Mouse (Mus musculus) mesoderm, embryonic 11.5 days (tissue): ENCODE results near the gene Tbl3.
A peak's percentile ranks its signal among the peaks of the same experiment; 100 is the strongest.
"Not testable (repeated sequence)": the region's sequence is repeated elsewhere in the genome, so short reads cannot be mapped to it uniquely, and the experiment has no call there.

Experiments
- DNase-seq: peaks from one replicate; pipeline ENCODE4 v3.0.0-alpha.2; 2012; ENCODE audit warnings: low read depth, low spot score

The Tbl3 gene

DNA sequence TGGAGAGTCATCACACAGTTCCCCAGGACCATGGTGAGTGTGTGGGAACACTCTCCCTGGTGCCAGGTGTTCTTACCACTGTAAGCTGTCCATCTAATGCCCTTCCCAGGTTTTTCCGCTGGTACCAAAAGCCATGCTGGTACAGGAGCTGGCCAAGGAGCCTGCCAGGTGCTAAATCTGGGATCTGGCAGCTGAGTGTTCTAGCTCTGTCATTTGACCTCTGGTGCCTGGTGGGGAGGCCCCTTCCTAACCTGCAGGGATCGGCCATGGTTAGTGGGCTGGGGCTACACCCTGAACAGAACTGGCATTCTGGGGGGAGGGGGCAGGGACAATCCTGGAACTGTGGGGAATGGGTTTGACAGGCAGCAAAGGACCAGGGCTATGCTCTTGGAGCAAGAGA, 20.2 kb upstream of the Tbl3 start, which contains the start of gene Rpl3l:
Rpl3l (plus strand) TSS at position 203 of the 400 bp plus-strand sequence.
- DNase-seq, result no peak

DNA sequence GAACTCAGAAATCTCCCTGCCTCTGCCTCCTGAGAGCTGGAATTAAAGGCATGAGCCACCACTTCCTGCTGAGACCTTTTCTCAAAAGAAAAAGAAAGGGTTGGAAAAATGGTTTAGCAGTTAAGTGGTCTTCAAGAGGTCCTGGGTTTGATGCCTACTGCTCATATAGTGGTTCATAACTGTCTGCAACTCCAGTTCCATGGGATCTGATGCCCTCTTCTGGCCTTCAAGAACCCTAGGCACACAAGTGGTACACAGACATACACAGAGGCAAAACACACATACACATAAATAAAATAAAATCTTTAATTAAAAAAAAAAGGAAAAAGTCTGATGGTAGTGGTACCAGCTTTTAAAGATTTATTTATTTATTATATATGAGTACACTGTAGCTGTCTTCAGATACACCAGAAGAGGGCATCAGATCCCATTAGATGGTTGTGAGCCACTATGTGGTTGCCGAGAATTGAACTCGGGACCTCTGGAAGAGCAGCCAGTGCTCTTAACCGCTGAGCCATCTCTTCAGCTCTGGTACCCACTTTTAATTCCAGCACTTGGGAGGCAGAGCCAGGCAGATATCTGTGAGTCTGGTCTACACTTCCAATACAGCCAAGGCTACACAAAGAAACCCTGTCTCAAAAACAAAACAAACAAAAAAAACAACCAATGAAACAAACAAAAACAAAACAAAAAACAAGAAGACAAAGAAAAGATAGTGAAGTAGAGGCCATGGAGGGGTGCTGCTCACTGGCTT, 18.4 kb upstream of the Tbl3 start:
- DNase-seq, result no peak

- DNase-seq, result peak; percentile 97
These were observed 16.7 kb upstream of the Tbl3 start, which contains the start of gene Ndufb10 for GRCm38 (mm10) chr17:24724184-24724583. Ndufb10 (minus strand) TSS chr17:24724478.

DNA sequence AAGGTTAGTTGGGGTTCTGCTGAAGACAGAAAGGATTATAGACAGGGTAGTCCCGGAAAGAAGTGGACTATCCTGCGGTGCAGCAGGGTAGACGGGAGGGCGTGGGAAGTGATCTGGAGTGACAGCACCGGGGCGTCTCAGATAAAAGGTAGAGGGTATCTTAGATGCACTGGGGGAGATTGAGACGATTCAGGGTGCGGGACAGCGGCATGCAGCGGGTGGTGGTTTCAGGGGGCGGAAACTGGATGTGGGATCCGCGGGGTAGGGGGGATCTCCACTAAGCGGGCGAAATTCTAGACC, 16.4 kb upstream of the Tbl3 start:
- DNase-seq, result no peak

DNA sequence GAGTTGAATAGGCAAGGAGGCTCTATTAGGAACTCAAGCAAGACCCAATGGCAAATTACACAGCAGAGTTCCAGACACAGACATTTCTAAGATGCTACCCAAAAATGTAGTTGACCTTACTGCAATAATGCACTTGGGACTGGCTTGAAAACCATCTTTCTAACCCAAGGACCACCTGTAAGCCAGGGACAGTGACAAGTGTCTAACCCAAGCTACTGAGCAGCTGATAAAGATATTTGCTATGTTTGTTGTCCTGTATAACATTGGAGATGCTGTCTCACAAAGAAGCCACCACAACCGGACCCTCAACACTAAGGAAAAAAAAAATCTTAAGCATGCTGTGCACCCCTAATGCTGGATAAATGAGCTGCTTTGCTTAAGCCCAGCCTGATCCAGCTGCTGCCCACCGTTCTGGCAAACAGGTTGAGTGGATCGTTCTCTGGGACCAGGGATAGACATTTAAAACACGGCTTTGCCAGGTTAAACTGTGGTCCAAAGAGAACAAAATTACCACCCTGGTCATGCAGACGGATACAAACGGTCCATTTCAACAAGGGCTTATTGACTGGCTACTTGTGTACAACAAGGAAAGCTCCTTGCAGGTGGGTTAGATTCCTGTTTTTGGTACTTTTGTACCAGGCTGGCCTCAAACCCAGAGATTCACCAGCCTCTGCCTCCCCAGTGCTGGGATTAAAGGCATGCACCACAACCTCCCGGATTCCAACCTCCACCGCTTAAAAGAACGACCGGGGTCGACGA, 15.8 kb upstream of the Tbl3 start:
- DNase-seq, result no peak

DNA sequence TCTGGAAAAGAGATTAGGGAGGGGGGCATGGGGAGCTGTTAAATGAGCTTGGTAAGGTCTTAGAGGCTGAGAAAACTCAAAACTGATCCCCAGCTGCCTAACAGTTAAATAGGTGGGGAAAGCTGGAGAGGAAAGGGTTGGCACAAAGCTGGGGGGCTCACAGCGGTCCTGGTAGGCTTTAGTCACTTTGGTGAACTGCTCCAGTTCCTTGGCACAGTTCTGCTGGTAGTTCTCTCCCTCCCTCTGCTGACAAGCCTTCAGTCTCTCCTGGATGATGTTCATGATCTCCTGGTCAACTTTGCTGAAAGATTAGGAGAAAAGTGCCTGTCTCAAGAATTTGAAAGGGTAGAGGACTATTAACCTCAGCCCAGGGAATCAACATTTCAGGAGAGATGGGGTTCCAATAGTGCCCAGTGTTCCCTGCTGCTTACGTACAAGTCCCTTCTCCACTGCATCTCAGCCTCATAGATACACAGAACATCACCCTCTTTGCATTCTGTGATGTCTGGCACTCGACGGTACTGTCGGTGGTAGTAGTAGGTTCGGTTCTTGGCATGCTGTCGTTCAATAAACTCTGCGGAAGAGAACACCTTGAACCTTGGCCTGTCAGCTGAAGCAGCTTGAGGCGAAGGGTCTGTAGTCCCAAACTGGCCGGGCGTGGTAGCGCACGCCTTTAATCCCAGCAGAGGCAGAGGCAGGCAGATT, 14.9 kb upstream of the Tbl3 start:
- DNase-seq, result no peak

DNA sequence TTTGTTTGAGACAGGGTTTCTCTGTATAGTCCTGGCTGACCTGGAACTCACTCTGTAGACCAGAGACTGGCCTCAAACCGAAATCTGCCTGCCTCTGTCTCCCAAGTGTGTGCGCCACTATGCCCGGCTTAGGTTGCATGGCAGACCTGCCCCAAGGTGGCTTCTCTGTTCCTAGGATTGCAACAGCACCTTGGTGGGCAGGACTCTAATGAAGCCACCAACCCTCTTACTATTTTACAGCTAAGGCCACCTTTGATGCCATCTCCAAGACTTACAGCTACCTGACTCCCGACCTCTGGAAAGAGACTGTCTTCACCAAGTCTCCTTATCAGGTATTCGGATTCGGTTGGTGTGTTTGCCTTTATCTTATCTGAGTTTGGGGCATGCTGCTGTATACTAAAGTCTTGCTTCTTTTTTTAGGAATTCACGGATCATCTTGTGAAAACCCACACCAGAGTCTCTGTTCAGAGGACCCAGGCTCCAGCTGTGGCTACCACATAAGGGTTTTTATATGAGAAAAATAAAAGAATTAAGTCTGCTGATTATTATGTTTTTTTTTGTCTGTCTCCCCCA, 14.0 kb upstream of the Tbl3 start:
- DNase-seq, result not testable (repeated sequence)

DNA sequence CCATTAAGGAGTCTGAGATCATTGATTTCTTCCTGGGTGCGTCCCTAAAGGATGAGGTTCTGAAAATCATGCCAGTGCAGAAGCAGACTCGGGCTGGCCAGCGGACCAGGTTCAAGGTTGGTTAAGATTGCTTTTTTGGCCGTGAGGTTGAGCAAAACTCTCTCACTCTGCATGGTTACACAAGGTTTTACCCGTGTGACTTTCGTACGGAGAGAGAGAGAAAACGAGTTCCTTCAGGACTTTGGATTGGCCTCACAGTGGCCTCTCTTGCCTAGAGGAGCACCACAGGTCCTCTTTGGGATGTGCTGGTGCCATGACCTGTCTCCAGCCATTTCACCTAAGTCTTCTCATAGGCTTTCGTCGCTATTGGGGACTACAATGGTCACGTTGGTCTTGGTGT, 13.2 kb upstream of the Tbl3 start:
- not testable (repeated sequence) for DNase-seq

- peak; percentile 99 for DNase-seq
These were observed 12.2 kb upstream of the Tbl3 start for GRCm38 (mm10) chr17:24719494-24720222.

GRCm38 (mm10) chr17:24718938-24719337, 11.5 kb upstream of the Tbl3 start:
- DNase-seq, result not testable (repeated sequence)

- DNase-seq, result no peak
These were observed 10.5 kb upstream of the Tbl3 start, which contains the start of the genes Rnf151 and Rps2 for GRCm38 (mm10) chr17:24717943-24718342. Rnf151 (minus strand) TSS chr17:24718063. Rps2 (plus strand) TSS chr17:24718116.

DNA sequence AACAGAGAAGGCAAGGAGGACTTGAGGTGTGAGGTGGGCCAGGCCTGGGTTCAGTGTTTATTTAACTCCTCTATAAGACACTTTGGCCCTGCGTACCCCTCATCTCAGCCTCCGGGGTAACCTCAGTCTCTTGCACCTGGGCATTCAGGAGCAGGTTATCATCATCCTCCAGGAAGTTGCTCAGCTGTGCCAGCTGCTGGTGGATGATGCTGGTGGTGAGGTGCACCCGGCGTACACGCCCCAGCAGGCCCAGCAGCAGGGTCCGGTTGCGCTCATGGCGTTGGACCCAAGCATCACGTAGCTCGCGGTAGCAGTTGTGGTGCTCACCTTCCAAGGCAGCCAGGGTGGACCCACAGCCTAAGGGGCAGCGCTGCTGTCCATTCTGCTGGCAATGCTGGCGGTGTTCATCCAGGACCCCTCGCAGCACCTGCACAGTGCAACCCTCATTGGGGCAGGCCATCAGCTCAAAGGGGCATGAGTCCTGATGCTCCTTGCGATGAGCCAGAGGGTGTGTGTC, 8.8 kb upstream of the Tbl3 start:
- DNase-seq, result no peak

- DNase-seq, result no peak
These were observed 8.1 kb upstream of the Tbl3 start for GRCm38 (mm10) chr17:24715556-24715955.

- no peak for DNase-seq
These were observed 1.2 kb upstream of the Tbl3 start for GRCm38 (mm10) chr17:24708646-24709045.

DNA sequence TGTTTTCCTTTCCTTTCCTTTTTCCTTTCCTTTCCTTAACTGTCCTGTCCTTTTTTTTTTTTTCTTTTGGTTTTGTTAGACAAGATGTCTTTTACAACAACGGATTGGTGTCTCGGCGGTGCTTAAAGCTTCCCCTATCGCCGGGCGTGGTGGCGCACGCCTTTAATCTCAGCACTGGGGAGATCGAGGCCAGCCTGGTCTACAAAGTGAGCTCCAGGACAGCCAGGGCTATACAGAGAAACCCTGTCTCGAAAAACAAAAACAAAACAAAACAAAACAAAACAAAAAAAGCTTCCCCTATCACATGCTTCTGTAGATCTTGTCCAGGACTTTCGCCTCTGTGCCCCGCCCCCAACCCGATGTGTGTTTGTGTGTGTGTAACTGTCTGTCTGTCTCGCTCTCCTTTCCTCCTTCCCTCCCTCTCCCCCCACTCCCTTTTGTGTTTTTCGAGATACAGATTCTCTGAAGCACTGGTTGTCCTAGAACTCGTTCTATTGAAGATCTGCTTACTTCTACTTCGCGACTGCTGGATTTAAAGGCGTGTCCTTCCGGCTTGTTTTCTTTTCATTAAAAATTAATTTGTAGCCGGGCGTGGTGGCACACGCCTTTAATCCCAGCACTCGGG, 453 bp upstream of the Tbl3 start:
- DNase-seq, result no peak

DNA sequence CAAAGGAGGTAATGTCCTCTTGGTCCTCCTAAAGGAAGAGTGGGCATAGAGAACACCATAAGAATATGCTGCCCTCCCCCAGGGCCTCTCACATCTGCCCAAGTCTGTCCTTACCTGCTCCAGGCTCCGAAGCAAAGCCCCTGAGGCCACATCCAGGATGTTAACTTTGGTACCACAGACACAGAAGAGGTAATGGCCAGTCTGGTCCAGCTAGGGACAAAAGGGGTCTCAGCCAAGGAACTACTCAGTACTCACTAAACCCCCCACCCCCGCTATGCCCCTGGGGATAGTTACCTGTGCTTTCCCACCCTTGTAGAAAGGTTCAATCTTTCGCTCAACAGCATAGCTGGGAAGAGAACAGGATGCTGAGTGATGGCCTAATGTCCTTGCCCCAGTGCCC, 1.6 kb downstream of the Tbl3 start:
- no peak for DNase-seq

DNA sequence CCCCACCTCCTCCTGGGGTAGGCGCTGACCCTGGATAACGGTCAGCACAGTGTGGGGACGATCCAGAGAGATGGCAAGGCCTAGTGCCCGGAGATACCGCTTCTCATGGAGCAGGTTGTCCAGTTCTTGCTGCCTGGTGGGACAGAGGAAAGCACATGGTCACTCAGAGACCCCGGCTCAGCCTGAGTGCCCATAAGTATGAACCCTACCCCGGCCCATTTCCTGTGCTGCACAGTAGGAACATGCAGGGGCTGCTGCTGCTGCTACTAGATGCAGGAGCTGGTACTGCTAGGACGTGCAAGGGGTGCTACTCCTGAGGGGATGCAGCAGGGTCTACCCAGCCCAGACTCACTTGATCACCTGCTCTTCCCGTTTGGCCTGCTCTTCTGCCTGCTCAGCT, 6.2 kb downstream of the Tbl3 start:
- DNase-seq, result no peak

DNA sequence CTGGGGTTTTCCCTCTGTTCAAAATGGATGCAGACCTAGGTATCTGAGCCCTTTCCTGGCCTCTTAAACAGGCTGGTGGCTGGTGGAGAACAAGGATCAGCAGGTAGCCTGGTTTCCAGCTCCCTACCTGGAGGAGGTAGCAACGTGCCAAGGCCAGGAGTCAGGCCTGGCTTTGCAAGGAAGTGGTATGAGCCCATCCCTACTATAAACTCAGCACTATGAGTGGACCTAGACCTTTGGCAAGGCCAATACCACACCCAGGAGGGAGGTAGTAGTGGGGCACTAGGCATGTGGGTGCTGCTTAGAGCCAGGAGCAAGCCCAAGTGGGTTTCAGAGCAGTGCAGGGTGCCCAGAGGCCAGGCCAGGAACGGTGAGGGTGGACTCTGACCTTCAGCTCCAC, 8.0 kb downstream of the Tbl3 start:
- no peak for DNase-seq

GRCm38 (mm10) chr17:24698715-24699114, 8.7 kb downstream of the Tbl3 start:
- no peak for DNase-seq

GRCm38 (mm10) chr17:24697985-24698384, 9.5 kb downstream of the Tbl3 start:
- no peak for DNase-seq
